Mouse (Mus musculus): ENCODE measurements at regions not wholly inside any gene's neighbourhood (a gene's known extent, or its start where the extent isn't known, plus 50 kb on each side); places are given as distances from the start of the nearest gene placed in this dataset.

GRCm38 (mm10) chr1:19388864-19389505 lies 180.3 kb downstream of the Tfap2b start:
- no peak for TF ChIP-seq CTCF (IDR thresholded peaks at IDR 0.05; ENCODE audit: low read depth)
- Histone ChIP-seq H3K27me3 (replicated peaks; ENCODE audit: control insufficient read depth, insufficient read depth, low read length) (no peaks in the 10 kb centered on the region), H3K4me3 (ENCODE audit: low read depth, low read length) (no peak overlapping the region), H3K4me2 (replicated peaks; ENCODE audit: low read depth) (no peak overlapping the region), H3K4me1 (replicated peaks; ENCODE audit: control insufficient read depth, insufficient read depth, low read length) (no peaks in the 10 kb centered on the region), H3K36me3 (ENCODE audit: control insufficient read depth, insufficient read depth) (no peaks in the 10 kb centered on the region), H3K9me3 (ENCODE audit: control insufficient read depth) (no peaks in the 10 kb centered on the region), H3K9ac (ENCODE audit: low read depth, low read length) (no peak overlapping the region), H3K27ac (ENCODE audit: low read depth, low read length) (no peak overlapping the region)
- 64% methylated on average over 1 of the region's 1 CpGs for WGBS
- ATAC-seq: no peak

- no peak overlapping the region for H3K4me2 ChIP-seq (replicated peaks; ENCODE audit: low read depth)
- H3K9ac ChIP-seq (ENCODE audit: low read depth, low read length): no peak overlapping the region
- no peaks in the 10 kb centered on the region for H3K9me3 ChIP-seq (ENCODE audit: control insufficient read depth)
- H3K4me1 ChIP-seq (replicated peaks; ENCODE audit: control insufficient read depth, insufficient read depth, low read length): no peaks in the 10 kb centered on the region
- WGBS: 70% methylated on average over 2 of the region's 2 CpGs
- no peak overlapping the region for H3K27ac ChIP-seq (ENCODE audit: low read depth, low read length)
- TF ChIP-seq CTCF (IDR thresholded peaks at IDR 0.05; ENCODE audit: low read depth): no peak
- ATAC-seq: no peak
- no peaks in the 10 kb centered on the region for H3K36me3 ChIP-seq (ENCODE audit: control insufficient read depth, insufficient read depth)
- H3K27me3 ChIP-seq (replicated peaks; ENCODE audit: control insufficient read depth, insufficient read depth, low read length): no peaks in the 10 kb centered on the region
- H3K4me3 ChIP-seq (ENCODE audit: low read depth, low read length): no peak overlapping the region
Observed at GRCm38 (mm10) chr1:19407556-19407955, 198.8 kb downstream of the Tfap2b start.

GRCm38 (mm10) chr1:19412345-19412744 lies 203.6 kb downstream of the Tfap2b start:
- no peaks in the 10 kb centered on the region for H3K36me3 ChIP-seq (ENCODE audit: control insufficient read depth, insufficient read depth)
- H3K27ac ChIP-seq (ENCODE audit: low read depth, low read length): no peak overlapping the region
- H3K9me3 ChIP-seq (ENCODE audit: control insufficient read depth): no peaks in the 10 kb centered on the region
- ATAC-seq: no peak
- no peak for TF ChIP-seq CTCF (IDR thresholded peaks at IDR 0.05; ENCODE audit: low read depth)
- 83% methylated on average over 4 of the region's 4 CpGs for WGBS
- H3K4me3 ChIP-seq (ENCODE audit: low read depth, low read length): no peak overlapping the region
- no peaks in the 10 kb centered on the region for H3K27me3 ChIP-seq (replicated peaks; ENCODE audit: control insufficient read depth, insufficient read depth, low read length)
- H3K4me2 ChIP-seq (replicated peaks; ENCODE audit: low read depth): no peak overlapping the region
- H3K4me1 ChIP-seq (replicated peaks; ENCODE audit: control insufficient read depth, insufficient read depth, low read length): no peaks in the 10 kb centered on the region
- H3K9ac ChIP-seq (ENCODE audit: low read depth, low read length): no peak overlapping the region

DNA sequence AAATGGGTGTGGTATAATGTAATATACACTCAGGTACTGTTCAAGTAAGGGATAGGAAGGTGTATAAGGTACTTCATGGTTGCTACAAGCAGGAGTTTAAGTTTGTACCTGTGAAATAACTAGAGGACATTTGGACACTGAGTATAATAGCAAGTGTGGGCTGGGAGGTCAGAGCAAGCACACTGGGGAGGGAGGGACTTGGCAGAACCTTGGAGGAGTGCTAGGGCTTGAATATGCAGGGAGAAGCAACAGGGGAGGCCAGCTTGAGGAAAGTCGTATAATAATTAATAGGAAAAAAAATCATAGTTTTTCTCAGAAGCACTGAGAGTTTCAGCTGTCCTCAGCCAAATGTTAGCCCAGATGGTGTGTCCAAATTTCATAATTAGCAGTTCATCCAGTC lies 212.4 kb downstream of the Tfap2b start:
- no peaks in the 10 kb centered on the region for H3K9me3 ChIP-seq (ENCODE audit: control insufficient read depth)
- no peaks in the 10 kb centered on the region for H3K36me3 ChIP-seq (ENCODE audit: control insufficient read depth, insufficient read depth)
- ATAC-seq: no peak
- no peak for TF ChIP-seq CTCF (IDR thresholded peaks at IDR 0.05; ENCODE audit: low read depth)
- no peak overlapping the region for H3K4me2 ChIP-seq (replicated peaks; ENCODE audit: low read depth)
- no peak overlapping the region for H3K9ac ChIP-seq (ENCODE audit: low read depth, low read length)
- WGBS: 52% methylated on average over 1 of the region's 1 CpGs
- H3K4me1 ChIP-seq (replicated peaks; ENCODE audit: control insufficient read depth, insufficient read depth, low read length): no peaks in the 10 kb centered on the region
- no peak overlapping the region for H3K27ac ChIP-seq (ENCODE audit: low read depth, low read length)
- H3K4me3 ChIP-seq (ENCODE audit: low read depth, low read length): no peak overlapping the region
- no peaks in the 10 kb centered on the region for H3K27me3 ChIP-seq (replicated peaks; ENCODE audit: control insufficient read depth, insufficient read depth, low read length)

GRCm38 (mm10) chr1:19450786-19451185 lies 242.1 kb downstream of the Tfap2b start:
- Histone ChIP-seq H3K36me3 (ENCODE audit: control insufficient read depth, insufficient read depth) (no peaks in the 10 kb centered on the region), H3K9me3 (ENCODE audit: control insufficient read depth) (no peaks in the 10 kb centered on the region), H3K9ac (ENCODE audit: low read depth, low read length) (no peak overlapping the region), H3K4me3 (ENCODE audit: low read depth, low read length) (no peak overlapping the region), H3K27me3 (replicated peaks; ENCODE audit: control insufficient read depth, insufficient read depth, low read length) (no peaks in the 10 kb centered on the region), H3K4me2 (replicated peaks; ENCODE audit: low read depth) (no peak overlapping the region), H3K27ac (ENCODE audit: low read depth, low read length) (no peak overlapping the region), H3K4me1 (replicated peaks; ENCODE audit: control insufficient read depth, insufficient read depth, low read length) (no peaks in the 10 kb centered on the region)
- 89% methylated on average over 5 of the region's 5 CpGs for WGBS
- TF ChIP-seq CTCF (IDR thresholded peaks at IDR 0.05; ENCODE audit: low read depth): no peak
- no peak for ATAC-seq

- 70% methylated on average over 14 of the region's 14 CpGs for WGBS
- no peak overlapping the region for H3K4me3 ChIP-seq (ENCODE audit: low read depth, low read length)
- no peak overlapping the region for H3K9ac ChIP-seq (ENCODE audit: low read depth, low read length)
- H3K36me3 ChIP-seq (ENCODE audit: control insufficient read depth, insufficient read depth): no peaks in the 10 kb centered on the region
- no peaks in the 10 kb centered on the region for H3K9me3 ChIP-seq (ENCODE audit: control insufficient read depth)
- no peak for ATAC-seq
- no peaks in the 10 kb centered on the region for H3K27me3 ChIP-seq (replicated peaks; ENCODE audit: control insufficient read depth, insufficient read depth, low read length)
- H3K27ac ChIP-seq (ENCODE audit: low read depth, low read length): no peak overlapping the region
- no peak overlapping the region for H3K4me2 ChIP-seq (replicated peaks; ENCODE audit: low read depth)
- no peaks in the 10 kb centered on the region for H3K4me1 ChIP-seq (replicated peaks; ENCODE audit: control insufficient read depth, insufficient read depth, low read length)
- TF ChIP-seq CTCF (IDR thresholded peaks at IDR 0.05; ENCODE audit: low read depth): no peak
Observed at GRCm38 (mm10) chr1:19458646-19459441, 250.1 kb downstream of the Tfap2b start.
